Mouse (Mus musculus) stomach, embryonic 14.5 days (tissue): Measurements from ENCODE around the gene Adgrg1. TPM values are rescaled to one million over a fixed set of nuclear protein-coding genes. Genes with fewer than 3 reads are reported as not detected.

Source experiments
- ATAC-seq: fragments of 200-750 bp; cut with Nextera tagmentation; 2 replicates; pipeline ENCODE4 v1.8.0; 2017; ENCODE audit warnings: low read depth, moderate TSS enrichment; ENCODE audit not compliant: insufficient number of reproducible peaks, insufficient read depth, low FRiP score
- H3K27ac ChIP-seq: fragments of 300-500 bp; sonication (generic); 2 replicates; pipeline ENCODE4 v1.5.1; 2014; ENCODE audit warnings: mild to moderate bottlenecking, low read length, moderate library complexity, mixed read lengths
- H3K27me3 ChIP-seq: fragments of 300-500 bp; sonication (generic); 2 replicates; pipeline ENCODE4 v1.6.1; 2014; ENCODE audit warnings: low read length, control low read depth, mixed read lengths; ENCODE audit not compliant: control insufficient read depth, insufficient read depth
- H3K36me3 ChIP-seq: fragments of 300-500 bp; sonication (generic); 2 replicates; pipeline ENCODE4 v1.6.1; 2014; ENCODE audit warnings: mild to moderate bottlenecking, control low read depth, low read length, moderate library complexity, mixed read lengths; ENCODE audit not compliant: control insufficient read depth, insufficient read depth
- H3K4me1 ChIP-seq: fragments of 300-500 bp; sonication (generic); 2 replicates; pipeline ENCODE4 v1.6.1; 2014; ENCODE audit warnings: low read length, control low read depth, mixed read lengths; ENCODE audit not compliant: control insufficient read depth, insufficient read depth
- H3K4me2 ChIP-seq: fragments of 300-500 bp; sonication (generic); replicated peaks from 2 replicates; pipeline ENCODE4 v1.6.1; 2014; ENCODE audit warnings: low read depth, low read length, control low read depth
- H3K4me3 ChIP-seq: fragments of 300-500 bp; sonication (generic); 2 replicates; pipeline ENCODE4 v1.5.1; 2014; ENCODE audit warnings: low read depth, low read length, control low read depth
- H3K9ac ChIP-seq: fragments of 300-500 bp; sonication (generic); replicated peaks from 2 replicates; pipeline ENCODE4 v1.6.1; 2014; ENCODE audit warnings: low read depth, mild to moderate bottlenecking, control low read depth, low read length, moderate library complexity, mixed read lengths
- H3K9me3 ChIP-seq: fragments of 300-500 bp; sonication (generic); 2 replicates; pipeline ENCODE4 v1.6.1; 2016; ENCODE audit warnings: low read depth, low read length, control low read depth; ENCODE audit not compliant: control insufficient read depth
- WGBS: fragments of 180-500 bp; shearing (Covaris S2); extraction: QIAGEN DNeasy Blood & Tissue Kit; methylation state at CpG from one replicate; pipeline ENCODE4 v1.1.7; 2014; 5-methylcytosine and 5-hydroxymethylcytosine counted together
- polyA plus RNA-seq: library from polyadenylated mRNA; unstranded; fragments of >200 nt; fragmentation: Nextera tagmentation; extraction: Ambion mirVana; gene quantifications from 2 replicates; pipeline ENCODE4 v1.2.1, GENCODE M21; 2014

The Adgrg1 gene
- polyA plus RNA-seq, 1 experiment from 2014 or later: 43.8 TPM

GRCm38 (mm10) chr8:95001165-95001564 is 26.6 kb downstream of the Adgrg1 start:
- H3K4me1 ChIP-seq: peaks cover 32% of the 10 kb centered on the region; the same call in 1 of the 2 replicates
- no peaks in the 10 kb centered on the region for H3K9me3 ChIP-seq
- H3K4me2 ChIP-seq: no peak overlapping the region
- H3K36me3 ChIP-seq: peaks cover 5% of the 10 kb centered on the region; the same call in 1 of the 2 replicates
- no peaks in the 10 kb centered on the region for H3K27me3 ChIP-seq
- no peak overlapping the region for H3K9ac ChIP-seq
- no peak overlapping the region for H3K4me3 ChIP-seq
- ATAC-seq: no peak
- H3K27ac ChIP-seq: no peak overlapping the region; the same call in 1 of the 2 replicates
- WGBS: 72% methylated on average over 5 of the region's 5 CpGs

GRCm38 (mm10) chr8:95001655-95002054 is 27.1 kb downstream of the Adgrg1 start:
- WGBS: 4% methylated on average over 7 of the region's 7 CpGs

GRCm38 (mm10) chr8:95002089-95002655 is 27.6 kb downstream of the Adgrg1 start:
- no peak overlapping the region for H3K27ac ChIP-seq
- no peak for ATAC-seq
- no peaks in the 10 kb centered on the region for H3K27me3 ChIP-seq
- WGBS: 42% methylated on average over 8 of the region's 8 CpGs
- H3K9me3 ChIP-seq: no peaks in the 10 kb centered on the region
- no peak overlapping the region for H3K4me2 ChIP-seq
- H3K9ac ChIP-seq: no peak overlapping the region
- peaks cover 5% of the 10 kb centered on the region; the same call in 1 of the 2 replicates for H3K36me3 ChIP-seq
- no peak overlapping the region for H3K4me3 ChIP-seq
- peaks cover 32% of the 10 kb centered on the region; the same call in 1 of the 2 replicates for H3K4me1 ChIP-seq

More at GRCm38 (mm10) chr8:95001655-95002054, 27.1 kb downstream of the Adgrg1 start:
- Histone ChIP-seq H3K4me1 (peaks cover 32% of the 10 kb centered on the region; the same call in 1 of the 2 replicates), H3K9me3 (no peaks in the 10 kb centered on the region), H3K27me3 (no peaks in the 10 kb centered on the region), H3K27ac (no peak overlapping the region), H3K9ac (no peak overlapping the region), H3K36me3 (peaks cover 5% of the 10 kb centered on the region; the same call in 1 of the 2 replicates), H3K4me3 (no peak overlapping the region), H3K4me2 (no peak overlapping the region)
- ATAC-seq: peak; percentile 68

- no peak overlapping the region for H3K27ac ChIP-seq
- ATAC-seq: 0 out of 2 replicates have a peak, but pooled peaks have one; percentile 16
- 80% methylated on average over 15 of the region's 15 CpGs for WGBS
These were observed 37.9 kb downstream of the Adgrg1 start for GRCm38 (mm10) chr8:95012442-95012919.

GRCm38 (mm10) chr8:95015866-95016265 is 41.3 kb downstream of the Adgrg1 start:
- Histone ChIP-seq H3K27ac (no peak overlapping the region), H3K9ac (no peak overlapping the region), H3K4me3 (no peak overlapping the region), H3K4me1 (no peaks in the 10 kb centered on the region), H3K4me2 (no peak overlapping the region), H3K36me3 (peaks cover 3% of the 10 kb centered on the region; the same call in 1 of the 2 replicates), H3K27me3 (no peaks in the 10 kb centered on the region), H3K9me3 (no peaks in the 10 kb centered on the region)
- 83% methylated on average over 4 of the region's 4 CpGs for WGBS
- ATAC-seq: no peak

More at GRCm38 (mm10) chr8:95012442-95012919, 37.9 kb downstream of the Adgrg1 start:
- Histone ChIP-seq H3K9me3 (no peaks in the 10 kb centered on the region), H3K4me1 (no peaks in the 10 kb centered on the region), H3K4me3 (no peak overlapping the region), H3K9ac (no peak overlapping the region), H3K4me2 (no peak overlapping the region), H3K27me3 (no peaks in the 10 kb centered on the region), H3K36me3 (peaks cover 3% of the 10 kb centered on the region; the same call in 1 of the 2 replicates)

- H3K4me2 ChIP-seq: no peak overlapping the region
- ATAC-seq: no peak
- H3K27ac ChIP-seq: no peak overlapping the region
- no peaks in the 10 kb centered on the region for H3K4me1 ChIP-seq
- no peaks in the 10 kb centered on the region for H3K27me3 ChIP-seq
- no peak overlapping the region for H3K9ac ChIP-seq
- H3K9me3 ChIP-seq: no peaks in the 10 kb centered on the region
- no peak overlapping the region for H3K4me3 ChIP-seq
- H3K36me3 ChIP-seq: peaks cover 1% of the 10 kb centered on the region; the same call in 1 of the 2 replicates
- WGBS: 60% methylated on average over 4 of the region's 4 CpGs
These were observed 42.1 kb downstream of the Adgrg1 start for GRCm38 (mm10) chr8:95016684-95017083.

GRCm38 (mm10) chr8:95017451-95017850 is 42.9 kb downstream of the Adgrg1 start, which contains the start of gene Adgrg3:
TSS of gene Adgrg3 (plus strand) at chr8:95017692.
- 73% methylated on average over 11 of the region's 11 CpGs for WGBS

GRCm38 (mm10) chr8:95017969-95018635 is 43.6 kb downstream of the Adgrg1 start:
- H3K27me3 ChIP-seq: no peaks in the 10 kb centered on the region
- 56% methylated on average over 9 of the region's 9 CpGs for WGBS
- no peak overlapping the region for H3K4me3 ChIP-seq
- H3K4me2 ChIP-seq: no peak overlapping the region
- no peak for ATAC-seq
- no peak overlapping the region for H3K9ac ChIP-seq
- no peaks in the 10 kb centered on the region for H3K9me3 ChIP-seq
- no peaks in the 10 kb centered on the region for H3K4me1 ChIP-seq
- H3K36me3 ChIP-seq: no peaks in the 10 kb centered on the region
- H3K27ac ChIP-seq: no peak overlapping the region

More at GRCm38 (mm10) chr8:95017451-95017850, 42.9 kb downstream of the Adgrg1 start, which contains the start of gene Adgrg3:
- Histone ChIP-seq H3K9ac (no peak within 1 kb of the TSS), H3K9me3 (no peaks in the 10 kb centered on the region), H3K4me3 (no peak within 1 kb of the TSS), H3K27ac (no peak within 1 kb of the TSS), H3K27me3 (no peaks in the 10 kb centered on the region), H3K4me1 (no peaks in the 10 kb centered on the region), H3K4me2 (no peak within 1 kb of the TSS), H3K36me3 (no peaks in the 10 kb centered on the region; the same call in 1 of the 2 replicates)
- no peak for ATAC-seq
